Mouse (Mus musculus) heart, embryonic 16.5 days (tissue): Measurements from ENCODE around the gene Tsks. TPM values are rescaled to one million over a fixed set of nuclear protein-coding genes. Genes with fewer than 3 reads are reported as not detected.

Experiments used
- ATAC-seq: fragments of 200-750 bp; cut with Nextera tagmentation; replicated peaks from 2 replicates; pipeline ENCODE4 v1.8.0; 2017; ENCODE audit warnings: moderate number of reproducible peaks; ENCODE audit not compliant: insufficient read depth, low FRiP score; ENCODE audit errors: extremely low read depth
- H3K27ac ChIP-seq: fragments of 300-500 bp; sonication (generic); 2 replicates; pipeline ENCODE4 v1.5.1; 2014; ENCODE audit warnings: mild to moderate bottlenecking, low read length, control low read depth, moderate library complexity
- H3K27me3 ChIP-seq: fragments of 300-500 bp; sonication (generic); 2 replicates; pipeline ENCODE4 v1.6.1; 2014; ENCODE audit warnings: low read length, mixed read lengths; ENCODE audit not compliant: control insufficient read depth, insufficient read depth
- H3K36me3 ChIP-seq: fragments of 300-500 bp; sonication (generic); 2 replicates; pipeline ENCODE4 v1.6.1; 2014; ENCODE audit not compliant: control insufficient read depth, insufficient read depth
- H3K4me1 ChIP-seq: fragments of 300-500 bp; sonication (generic); 2 replicates; pipeline ENCODE4 v1.6.1; 2014; ENCODE audit warnings: low read length, mixed read lengths; ENCODE audit not compliant: control insufficient read depth, insufficient read depth
- H3K4me2 ChIP-seq: fragments of 300-500 bp; sonication (generic); 2 replicates; pipeline ENCODE4 v1.6.1; 2014; ENCODE audit warnings: low read depth, mild to moderate bottlenecking, control low read depth, low read length
- H3K4me3 ChIP-seq: fragments of 300-500 bp; sonication (generic); 2 replicates; pipeline ENCODE4 v1.5.1; 2014; ENCODE audit warnings: mild to moderate bottlenecking, control low read depth, low read length
- H3K9ac ChIP-seq: fragments of 300-500 bp; sonication (generic); 2 replicates; pipeline ENCODE4 v1.6.1; 2014; ENCODE audit warnings: low read length, control low read depth
- H3K9me3 ChIP-seq: fragments of 300-500 bp; sonication (generic); replicated peaks from 2 replicates; pipeline ENCODE4 v1.6.1; 2016; ENCODE audit warnings: low read length; ENCODE audit not compliant: control insufficient read depth
- WGBS: fragments of 180-500 bp; shearing (Covaris S2); extraction: QIAGEN DNeasy Blood & Tissue Kit; methylation state at CpG from one replicate; pipeline ENCODE4 v1.1.7; 2014; 5-methylcytosine and 5-hydroxymethylcytosine counted together
- polyA plus RNA-seq: library from polyadenylated mRNA; unstranded; fragments of >200 nt; fragmentation: Nextera tagmentation; extraction: Ambion mirVana; gene quantifications from 2 replicates; pipeline ENCODE4 v1.2.1, GENCODE M21; 2015

Gene Tsks
- polyA plus RNA-seq, 1 experiment from 2014 or later = 0.12 TPM

DNA sequence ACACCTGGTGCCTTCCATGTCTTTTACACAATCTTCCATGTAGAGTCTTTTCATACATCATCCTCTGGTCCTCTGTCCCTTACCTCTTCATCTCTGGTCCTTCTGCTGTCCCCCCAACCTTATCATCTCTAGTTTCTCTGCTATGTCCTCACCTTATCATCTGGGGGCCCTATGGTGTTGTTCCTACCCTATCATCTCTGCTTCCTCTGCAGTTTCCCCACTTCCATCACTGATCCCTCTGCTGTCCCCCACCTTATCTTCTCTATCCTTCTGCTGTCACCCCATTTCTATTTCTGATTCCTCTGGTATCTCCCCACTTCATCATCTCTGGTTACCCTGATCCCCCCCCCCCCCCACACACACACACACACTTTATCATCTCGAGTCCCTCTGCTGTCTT lies 14.4 kb upstream of the Tsks start:
- H3K27ac ChIP-seq = no peak overlapping the region

DNA sequence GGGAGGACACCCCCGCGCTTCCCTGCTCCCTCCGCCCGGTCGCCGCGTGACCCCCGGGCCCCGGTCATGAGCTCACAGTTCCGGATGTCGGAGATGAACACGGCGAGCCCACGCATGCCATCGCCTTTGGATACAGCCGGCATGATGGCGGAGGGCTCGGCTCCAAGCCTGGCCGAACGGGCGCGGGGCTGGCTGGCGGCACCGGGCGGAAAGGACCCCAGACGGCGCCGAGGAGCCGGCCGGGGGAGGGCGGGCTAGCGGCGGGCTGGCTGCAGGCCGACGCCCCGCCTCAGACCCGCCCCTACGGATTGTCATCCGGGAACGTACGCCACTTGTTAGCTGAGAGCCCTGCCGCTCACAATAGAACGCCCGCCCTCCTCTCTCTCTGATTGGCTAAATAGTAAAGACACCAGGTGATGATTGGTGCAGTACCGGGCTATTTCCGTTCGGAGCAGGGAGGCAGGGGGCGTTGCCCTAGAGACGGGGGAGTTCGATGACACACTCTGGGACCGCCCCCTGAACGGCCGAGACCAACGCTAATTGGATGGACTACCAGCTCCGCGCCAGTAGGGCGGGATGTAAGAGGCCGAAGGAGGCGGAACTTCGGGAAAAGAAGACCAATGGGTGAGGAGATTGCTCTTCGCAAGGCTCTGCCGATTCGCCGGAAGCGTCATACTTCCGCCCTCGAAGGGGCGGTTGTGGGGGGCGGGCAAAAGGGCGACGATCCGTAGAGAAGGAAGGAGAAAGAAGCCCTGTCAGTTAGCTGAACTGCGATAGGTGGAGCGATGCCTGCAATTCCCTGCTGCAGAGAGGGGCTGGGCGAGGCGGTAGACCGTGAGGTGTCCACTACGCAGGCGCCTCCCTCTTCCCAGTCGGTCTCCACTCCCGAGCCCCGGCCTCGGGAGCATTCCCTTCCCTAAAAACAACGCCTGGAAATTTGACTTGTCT lies 13.5 kb upstream of the Tsks start, which contains the start of gene Ap2a1:
Ap2a1 (minus strand) TSS at position 293 of the 948 bp plus-strand sequence.
- peak within 1 kb of the TSS; percentile 72 for H3K4me2 ChIP-seq
- peaks cover 14% of the 10 kb centered on the region for H3K4me1 ChIP-seq
- peak within 1 kb of the TSS; percentile 94 for H3K9ac ChIP-seq
- H3K4me3 ChIP-seq = peak within 1 kb of the TSS; percentile 88
- peak; percentile 99 for ATAC-seq
- H3K36me3 ChIP-seq = peaks cover 9% of the 10 kb centered on the region
- H3K27me3 ChIP-seq = no peaks in the 10 kb centered on the region
- H3K9me3 ChIP-seq = no peaks in the 10 kb centered on the region; the same call in 1 of the 2 replicates
- peak within 1 kb of the TSS; percentile 92 for H3K27ac ChIP-seq
- WGBS = under 1% methylated on average over 83 of the region's 84 CpGs

More for the DNA sequence above, 14.4 kb upstream of the Tsks start:
- ATAC-seq = no peak
- Histone ChIP-seq H3K9me3 (no peaks in the 10 kb centered on the region), H3K4me1 (peaks cover 14% of the 10 kb centered on the region), H3K9ac (peak overlapping the region; percentile 94), H3K27me3 (no peaks in the 10 kb centered on the region), H3K4me3 (peak overlapping the region; percentile 88), H3K36me3 (peaks cover 15% of the 10 kb centered on the region), H3K4me2 (peak overlapping the region; percentile 72)
- WGBS = 0% methylated on average over 1 of the region's 1 CpGs

DNA sequence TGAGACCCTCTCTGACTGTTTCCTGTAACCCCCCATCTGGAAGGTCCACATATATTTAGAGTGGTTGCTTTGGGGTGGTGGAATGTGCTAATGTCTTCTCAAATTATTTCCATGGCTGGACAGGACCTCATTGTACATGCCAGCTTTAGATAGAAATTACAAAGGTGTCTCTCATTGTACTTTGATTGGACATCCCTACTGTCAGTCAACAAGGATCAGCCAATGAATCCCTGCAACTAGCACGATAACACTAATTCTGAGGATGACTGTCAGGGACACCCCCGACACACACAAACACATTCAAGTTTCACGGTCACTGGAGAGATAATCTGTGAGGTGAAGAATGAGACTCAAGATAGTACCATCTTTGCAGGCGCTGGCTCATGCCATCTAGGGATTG lies 4.3 kb upstream of the Tsks start:
- 80% methylated on average over 4 of the region's 4 CpGs for WGBS
- Histone ChIP-seq H3K9me3 (peaks cover 7% of the 10 kb centered on the region), H3K4me3 (no peak overlapping the region), H3K9ac (no peak overlapping the region), H3K27me3 (no peaks in the 10 kb centered on the region), H3K36me3 (no peaks in the 10 kb centered on the region), H3K4me2 (no peak overlapping the region), H3K27ac (no peak overlapping the region), H3K4me1 (no peaks in the 10 kb centered on the region)
- no peak for ATAC-seq

DNA sequence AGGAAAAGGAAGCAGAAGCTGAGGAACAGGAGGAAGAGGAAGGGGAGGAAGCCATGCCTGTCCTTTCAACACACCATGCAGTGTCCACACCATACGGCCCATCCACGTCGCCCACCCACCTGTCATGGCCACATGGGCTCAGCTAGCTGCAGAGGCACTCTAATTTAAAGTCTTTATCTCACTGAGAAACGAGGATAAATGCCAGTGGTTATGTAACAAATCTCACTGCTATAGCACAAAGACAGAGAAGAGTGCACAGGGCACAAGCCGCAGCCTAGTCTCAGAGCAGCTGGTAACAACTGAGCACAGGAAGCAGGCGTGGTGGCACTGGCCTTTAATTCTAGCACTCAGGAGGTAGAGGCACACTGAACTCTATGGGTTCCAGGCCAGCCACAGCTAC lies 6.9 kb downstream of the Tsks start:
- no peaks in the 10 kb centered on the region for H3K36me3 ChIP-seq
- peaks cover 13% of the 10 kb centered on the region for H3K27me3 ChIP-seq
- peaks cover 9% of the 10 kb centered on the region for H3K4me1 ChIP-seq
- no peak for ATAC-seq
- no peaks in the 10 kb centered on the region for H3K9me3 ChIP-seq
- H3K4me2 ChIP-seq = no peak overlapping the region
- H3K4me3 ChIP-seq = no peak overlapping the region
- no peak overlapping the region for H3K9ac ChIP-seq
- 67% methylated on average over 6 of the region's 6 CpGs for WGBS
- no peak overlapping the region for H3K27ac ChIP-seq

DNA sequence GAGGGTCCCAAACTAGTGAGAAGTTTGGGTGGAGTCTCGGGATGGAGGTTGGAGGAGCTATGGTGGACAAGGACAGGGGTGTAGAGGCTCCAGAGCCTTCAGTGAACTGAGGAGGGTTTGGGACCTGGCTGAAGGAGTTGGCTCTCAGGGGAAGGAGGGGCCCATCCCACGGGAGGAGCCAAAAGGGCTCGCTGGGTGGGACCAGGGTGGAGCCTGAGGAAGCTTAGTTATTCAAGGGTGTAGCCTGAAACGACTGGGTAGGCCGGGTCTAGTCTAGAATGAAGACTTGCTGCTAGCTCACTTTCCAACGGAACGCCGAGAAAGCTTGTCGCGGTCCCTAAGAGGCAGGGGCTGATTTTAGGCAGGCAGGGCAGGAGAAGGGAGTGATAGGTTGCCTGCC lies 9.0 kb downstream of the Tsks start:
- no peaks in the 10 kb centered on the region for H3K36me3 ChIP-seq
- peaks cover 9% of the 10 kb centered on the region for H3K4me1 ChIP-seq
- peak; percentile 42; the same call in 1 of the 2 replicates for ATAC-seq
- H3K9ac ChIP-seq = peak overlapping the region; percentile 70
- peaks cover 13% of the 10 kb centered on the region for H3K27me3 ChIP-seq
- H3K4me3 ChIP-seq = peak overlapping the region; percentile 59
- H3K27ac ChIP-seq = no peak overlapping the region
- under 1% methylated on average over 10 of the region's 10 CpGs for WGBS
- H3K4me2 ChIP-seq = peak overlapping the region; percentile 92
- H3K9me3 ChIP-seq = no peaks in the 10 kb centered on the region

DNA sequence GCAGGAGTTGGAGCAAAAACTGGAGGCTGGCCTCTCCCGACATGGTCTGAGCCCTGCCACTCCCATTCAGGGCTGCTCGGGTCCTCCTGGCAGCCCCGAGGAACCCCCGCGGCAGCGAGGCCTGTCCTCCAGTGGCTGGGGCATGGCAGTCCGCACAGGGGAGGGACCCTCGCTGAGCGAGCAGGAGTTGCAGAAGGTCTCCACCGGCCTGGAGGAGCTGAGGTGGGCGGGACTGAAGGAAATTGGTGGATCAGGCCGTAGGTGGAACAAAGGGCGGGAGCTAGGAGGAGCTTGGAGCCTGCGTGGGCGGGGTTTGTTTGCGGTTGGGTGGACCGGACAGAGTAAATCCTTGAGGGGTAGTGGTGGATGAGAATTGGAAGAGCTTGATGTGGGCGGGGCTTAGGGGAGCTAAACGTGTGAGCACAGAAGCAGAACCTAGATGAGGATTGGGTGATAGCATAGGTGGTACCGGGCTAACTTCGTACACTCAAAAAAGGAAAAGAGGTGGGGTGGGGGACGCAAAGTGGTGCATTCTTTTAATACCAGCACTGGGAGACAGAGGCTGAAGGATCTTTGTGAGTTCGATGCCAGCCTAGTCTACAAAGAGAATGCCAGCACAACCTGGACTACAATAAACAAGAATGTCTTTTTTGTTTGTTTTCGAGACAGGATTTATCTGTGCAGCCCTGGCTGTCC lies 9.8 kb downstream of the Tsks start:
- Histone ChIP-seq H3K27ac (peak overlapping the region; percentile 49; the same call in 1 of the 2 replicates), H3K36me3 (no peaks in the 10 kb centered on the region), H3K4me1 (peaks cover 9% of the 10 kb centered on the region), H3K9me3 (no peaks in the 10 kb centered on the region), H3K4me3 (peak overlapping the region; percentile 59), H3K4me2 (peak overlapping the region; percentile 92), H3K27me3 (peaks cover 13% of the 10 kb centered on the region), H3K9ac (peak overlapping the region; percentile 70)
- ATAC-seq = peak; percentile 89
- WGBS = 6% methylated on average over 24 of the region's 24 CpGs

DNA sequence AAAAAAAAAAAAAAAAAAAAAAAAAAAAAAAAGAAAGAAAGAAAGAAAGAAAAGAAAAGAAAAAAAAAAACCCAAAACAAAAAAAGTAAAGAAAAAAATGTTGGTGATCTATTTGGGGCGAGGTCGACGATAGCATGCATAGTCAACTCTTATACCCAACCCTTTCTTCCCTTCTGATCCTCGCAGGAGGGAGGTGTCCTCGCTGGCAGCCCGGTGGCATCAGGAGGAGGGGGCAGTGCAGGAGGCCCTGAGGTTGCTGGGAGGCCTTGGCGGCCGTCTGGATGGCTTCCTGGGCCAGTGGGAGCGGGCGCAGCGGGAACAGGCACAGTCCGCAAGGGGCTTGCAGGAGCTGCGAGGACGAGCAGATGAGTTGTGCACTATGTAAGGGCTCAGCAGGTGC lies 10.6 kb downstream of the Tsks start:
- H3K4me1 ChIP-seq = peaks cover 9% of the 10 kb centered on the region
- 63% methylated on average over 14 of the region's 14 CpGs for WGBS
- no peak overlapping the region for H3K4me3 ChIP-seq
- no peak overlapping the region for H3K4me2 ChIP-seq
- H3K9ac ChIP-seq = no peak overlapping the region
- H3K27me3 ChIP-seq = peaks cover 13% of the 10 kb centered on the region
- no peaks in the 10 kb centered on the region for H3K9me3 ChIP-seq
- ATAC-seq = no peak
- H3K27ac ChIP-seq = no peak overlapping the region
- no peaks in the 10 kb centered on the region for H3K36me3 ChIP-seq

DNA sequence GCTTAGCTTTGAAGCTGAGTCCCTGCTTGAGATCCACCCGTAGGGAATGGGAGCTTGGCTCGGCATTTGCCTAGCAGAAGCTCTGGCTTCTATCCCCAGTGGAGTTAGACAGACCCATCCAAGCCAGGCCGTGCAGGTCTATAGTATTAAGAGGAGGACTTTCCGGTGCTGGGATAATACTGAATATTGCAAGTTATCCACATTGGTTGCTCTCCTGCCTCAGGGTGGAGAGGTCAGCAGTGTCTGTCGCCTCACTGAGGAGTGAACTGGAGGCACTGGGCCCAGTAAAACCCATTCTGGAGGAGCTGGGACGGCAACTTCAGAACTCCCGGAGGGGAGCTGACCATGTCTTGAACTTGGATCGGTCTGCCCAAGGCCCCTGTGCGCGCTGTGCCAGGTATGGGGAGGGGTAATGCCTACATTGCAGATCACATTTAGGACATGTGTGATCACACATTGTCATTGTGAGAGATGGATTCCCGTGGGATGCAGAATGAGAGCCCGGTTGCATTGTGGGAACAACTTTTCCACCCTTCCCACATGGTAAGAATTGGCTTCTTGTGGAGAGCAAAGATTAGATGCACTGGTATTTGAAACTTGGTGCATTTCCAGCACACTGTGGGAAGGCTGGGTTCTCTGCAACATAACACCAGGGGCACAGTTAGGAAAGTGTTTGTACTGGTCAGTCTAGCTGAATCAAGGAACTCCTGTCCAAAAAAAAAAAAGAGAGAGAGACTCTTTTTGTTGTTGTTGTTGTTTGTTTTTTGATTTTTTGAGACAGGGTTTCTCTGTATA lies 11.3 kb downstream of the Tsks start:
- H3K27me3 ChIP-seq = peaks cover 13% of the 10 kb centered on the region
- ATAC-seq = no peak
- 78% methylated on average over 12 of the region's 12 CpGs for WGBS
- H3K9me3 ChIP-seq = no peaks in the 10 kb centered on the region
- no peak overlapping the region for H3K27ac ChIP-seq
- H3K9ac ChIP-seq = no peak overlapping the region
- H3K36me3 ChIP-seq = no peaks in the 10 kb centered on the region
- no peak overlapping the region for H3K4me2 ChIP-seq
- peaks cover 9% of the 10 kb centered on the region for H3K4me1 ChIP-seq
- H3K4me3 ChIP-seq = no peak overlapping the region
